Mouse (Mus musculus): ENCODE data around the gene Ccdc33. TPM values are rescaled to one million over a fixed set of nuclear protein-coding genes. Genes with fewer than 3 reads are reported as not detected.

Gene Ccdc33
- polyA plus RNA-seq, 1 experiment from 2014 or later, result 1.3 TPM

- Histone ChIP-seq H3K4me1 (no peaks in the 10 kb centered on the region), H3K36me3 (no peaks in the 10 kb centered on the region), H3K27ac (replicated peaks) (no peak overlapping the region), H3K4me2 (replicated peaks) (no peak overlapping the region), H3K27me3 (peaks cover 16% of the 10 kb centered on the region; the same call in 1 of the 2 replicates), H3K4me3 (replicated peaks) (no peak overlapping the region), H3K9me3 (replicated peaks) (no peaks in the 10 kb centered on the region), H3K9ac (no peak overlapping the region)
- WGBS, result 69% methylated on average over 10 of the region's 10 CpGs
- ATAC-seq (ENCODE audit: insufficient number of reproducible peaks, low FRiP score, low TSS enrichment, low read depth), result no peak
These were observed 71.6 kb downstream of the Ccdc33 start for GRCm38 (mm10) chr9:58047061-58047460.

- Histone ChIP-seq H3K4me2 (replicated peaks) (no peak overlapping the region), H3K4me3 (replicated peaks) (no peak overlapping the region), H3K9me3 (replicated peaks) (no peaks in the 10 kb centered on the region), H3K36me3 (no peaks in the 10 kb centered on the region), H3K9ac (no peak overlapping the region), H3K27ac (replicated peaks) (no peak overlapping the region), H3K27me3 (peaks cover 11% of the 10 kb centered on the region; the same call in 1 of the 2 replicates), H3K4me1 (no peaks in the 10 kb centered on the region)
- 38% methylated on average over 4 of the region's 4 CpGs for WGBS
- ATAC-seq (ENCODE audit: insufficient number of reproducible peaks, low FRiP score, low TSS enrichment, low read depth), result no peak
These were observed 73.0 kb downstream of the Ccdc33 start for GRCm38 (mm10) chr9:58045646-58046045.

- Histone ChIP-seq H3K4me1 (no peaks in the 10 kb centered on the region), H3K36me3 (no peaks in the 10 kb centered on the region), H3K27ac (replicated peaks) (no peak overlapping the region), H3K9ac (no peak overlapping the region), H3K9me3 (replicated peaks) (no peaks in the 10 kb centered on the region), H3K27me3 (peaks cover 11% of the 10 kb centered on the region; the same call in 1 of the 2 replicates), H3K4me3 (replicated peaks) (no peak overlapping the region), H3K4me2 (replicated peaks) (no peak overlapping the region)
- 31% methylated on average over 10 of the region's 10 CpGs for WGBS
- ATAC-seq (ENCODE audit: insufficient number of reproducible peaks, low FRiP score, low TSS enrichment, low read depth), result no peak
These were observed 73.8 kb downstream of the Ccdc33 start for GRCm38 (mm10) chr9:58044828-58045227.

GRCm38 (mm10) chr9:58043496-58044017, 75.1 kb downstream of the Ccdc33 start:
- Histone ChIP-seq H3K9ac (no peak overlapping the region), H3K4me3 (replicated peaks) (no peak overlapping the region), H3K4me1 (no peaks in the 10 kb centered on the region), H3K36me3 (no peaks in the 10 kb centered on the region), H3K4me2 (replicated peaks) (no peak overlapping the region), H3K9me3 (replicated peaks) (no peaks in the 10 kb centered on the region), H3K27ac (replicated peaks) (no peak overlapping the region), H3K27me3 (0 out of 2 replicates have a peak, but pooled peaks cover 5% of the 10 kb centered on the region)
- 86% methylated on average over 10 of the region's 10 CpGs for WGBS
- no peak for ATAC-seq (ENCODE audit: insufficient number of reproducible peaks, low FRiP score, low TSS enrichment, low read depth)

GRCm38 (mm10) chr9:58042391-58042790, 76.2 kb downstream of the Ccdc33 start:
- no peak overlapping the region for H3K27ac ChIP-seq (replicated peaks)
- H3K4me1 ChIP-seq, result no peaks in the 10 kb centered on the region

GRCm38 (mm10) chr9:58040977-58041376, 77.6 kb downstream of the Ccdc33 start:
- H3K27ac ChIP-seq (replicated peaks), result no peak overlapping the region
- H3K4me2 ChIP-seq (replicated peaks), result no peak overlapping the region
- no peaks in the 10 kb centered on the region for H3K36me3 ChIP-seq
- ATAC-seq (ENCODE audit: insufficient number of reproducible peaks, low FRiP score, low TSS enrichment, low read depth), result no peak
- no peak overlapping the region for H3K4me3 ChIP-seq (replicated peaks)
- no peaks in the 10 kb centered on the region for H3K4me1 ChIP-seq
- H3K9ac ChIP-seq, result no peak overlapping the region
- WGBS, result 29% methylated on average over 4 of the region's 4 CpGs
- no peaks in the 10 kb centered on the region for H3K9me3 ChIP-seq (replicated peaks)
- H3K27me3 ChIP-seq, result peaks cover 20% of the 10 kb centered on the region

More at GRCm38 (mm10) chr9:58042391-58042790, 76.2 kb downstream of the Ccdc33 start:
- Histone ChIP-seq H3K4me2 (replicated peaks) (no peak overlapping the region), H3K9ac (no peak overlapping the region), H3K4me3 (replicated peaks) (no peak overlapping the region), H3K36me3 (no peaks in the 10 kb centered on the region), H3K9me3 (replicated peaks) (no peaks in the 10 kb centered on the region), H3K27me3 (peaks cover 11% of the 10 kb centered on the region)
- no peak for ATAC-seq (ENCODE audit: insufficient number of reproducible peaks, low FRiP score, low TSS enrichment, low read depth)
- WGBS, result 35% methylated on average over 10 of the region's 10 CpGs

GRCm38 (mm10) chr9:58038500-58039168, 80.0 kb downstream of the Ccdc33 start:
- Histone ChIP-seq H3K4me2 (replicated peaks) (no peak overlapping the region), H3K36me3 (no peaks in the 10 kb centered on the region), H3K4me1 (no peaks in the 10 kb centered on the region), H3K27ac (replicated peaks) (no peak overlapping the region), H3K4me3 (replicated peaks) (no peak overlapping the region), H3K27me3 (peaks cover 20% of the 10 kb centered on the region), H3K9ac (no peak overlapping the region), H3K9me3 (replicated peaks) (no peaks in the 10 kb centered on the region)
- ATAC-seq (ENCODE audit: insufficient number of reproducible peaks, low FRiP score, low TSS enrichment, low read depth), result peak; percentile 61
- WGBS, result 24% methylated on average over 19 of the region's 19 CpGs

GRCm38 (mm10) chr9:58036961-58037360, 81.7 kb downstream of the Ccdc33 start:
- H3K4me3 ChIP-seq (replicated peaks), result no peak overlapping the region
- no peaks in the 10 kb centered on the region for H3K36me3 ChIP-seq
- H3K27me3 ChIP-seq, result peaks cover 20% of the 10 kb centered on the region
- ATAC-seq (ENCODE audit: insufficient number of reproducible peaks, low FRiP score, low TSS enrichment, low read depth), result no peak
- no peak overlapping the region for H3K4me2 ChIP-seq (replicated peaks)
- H3K27ac ChIP-seq (replicated peaks), result no peak overlapping the region
- 64% methylated on average over 4 of the region's 4 CpGs for WGBS
- no peaks in the 10 kb centered on the region for H3K9me3 ChIP-seq (replicated peaks)
- no peaks in the 10 kb centered on the region for H3K4me1 ChIP-seq
- H3K9ac ChIP-seq, result no peak overlapping the region

GRCm38 (mm10) chr9:58035951-58036698, 82.5 kb downstream of the Ccdc33 start:
- Histone ChIP-seq H3K9ac (no peak overlapping the region), H3K4me1 (no peaks in the 10 kb centered on the region), H3K4me3 (replicated peaks) (no peak overlapping the region), H3K36me3 (no peaks in the 10 kb centered on the region), H3K4me2 (replicated peaks) (no peak overlapping the region), H3K27ac (replicated peaks) (no peak overlapping the region), H3K27me3 (peaks cover 20% of the 10 kb centered on the region), H3K9me3 (replicated peaks) (no peaks in the 10 kb centered on the region)
- 65% methylated on average over 7 of the region's 7 CpGs for WGBS
- ATAC-seq (ENCODE audit: insufficient number of reproducible peaks, low FRiP score, low TSS enrichment, low read depth), result no peak

- H3K36me3 ChIP-seq, result no peaks in the 10 kb centered on the region
- no peak overlapping the region for H3K4me3 ChIP-seq (replicated peaks)
- H3K4me1 ChIP-seq, result no peaks in the 10 kb centered on the region
- H3K9me3 ChIP-seq (replicated peaks), result no peaks in the 10 kb centered on the region
- no peak for ATAC-seq (ENCODE audit: insufficient number of reproducible peaks, low FRiP score, low TSS enrichment, low read depth)
- H3K27ac ChIP-seq (replicated peaks), result no peak overlapping the region
- 70% methylated on average over 2 of the region's 2 CpGs for WGBS
- no peak overlapping the region for H3K9ac ChIP-seq
- peaks cover 20% of the 10 kb centered on the region for H3K27me3 ChIP-seq
- no peak overlapping the region for H3K4me2 ChIP-seq (replicated peaks)
These were observed 83.1 kb downstream of the Ccdc33 start for GRCm38 (mm10) chr9:58035519-58035918.

- no peak overlapping the region for H3K27ac ChIP-seq (replicated peaks)
- no peak overlapping the region for H3K9ac ChIP-seq
- no peak for ATAC-seq (ENCODE audit: insufficient number of reproducible peaks, low FRiP score, low TSS enrichment, low read depth)
- no peaks in the 10 kb centered on the region for H3K4me1 ChIP-seq
- 64% methylated on average over 5 of the region's 5 CpGs for WGBS
- H3K4me2 ChIP-seq (replicated peaks), result no peak overlapping the region
- H3K4me3 ChIP-seq (replicated peaks), result no peak overlapping the region
- no peaks in the 10 kb centered on the region for H3K36me3 ChIP-seq
- no peaks in the 10 kb centered on the region for H3K9me3 ChIP-seq (replicated peaks)
- H3K27me3 ChIP-seq, result peaks cover 4% of the 10 kb centered on the region; the same call in 1 of the 2 replicates
These were observed 86.7 kb downstream of the Ccdc33 start for GRCm38 (mm10) chr9:58031895-58032294.

Measured in embryonic facial prominence, embryonic 15.5 days (tissue).